Mouse (Mus musculus) C2C12 (cell line): ENCODE results near the gene Rsl24d1. TPM values are rescaled to one million over a fixed set of nuclear protein-coding genes. Genes with fewer than 3 reads are reported as not detected.
"Not testable (repeated sequence)": the region's sequence is repeated elsewhere in the genome, so short reads cannot be mapped to it uniquely, and the experiment has no call there.

Experiments used
- H3K27me3 ChIP-seq: one replicate; pipeline ENCODE4 v1.6.1; 2011; ENCODE audit not compliant: control insufficient read depth, insufficient read depth, insufficient read length
- H3K36me3 ChIP-seq: one replicate; pipeline ENCODE4 v1.6.1; 2011; ENCODE audit not compliant: control insufficient read depth, insufficient read depth
- H3K4me3 ChIP-seq: one replicate; pipeline ENCODE4 v1.5.1; 2011; ENCODE audit warnings: mild to moderate bottlenecking, control low read depth; ENCODE audit not compliant: poor library complexity, insufficient read depth, severe bottlenecking
- H3K79me2 ChIP-seq: one replicate; pipeline ENCODE4 v1.6.1; 2011; ENCODE audit not compliant: control insufficient read depth, insufficient read depth
- H3K79me3 ChIP-seq: one replicate; pipeline ENCODE4 v1.6.1; 2011; ENCODE audit warnings: low read depth, control low read depth
- H3ac ChIP-seq: one replicate; pipeline ENCODE3; 2011; ENCODE audit warnings: low read depth; ENCODE audit not compliant: control insufficient read depth, insufficient read length
- CEBPB ChIP-seq: IDR thresholded peaks from one replicate; pipeline ENCODE4 v1.6.1; 2011; ENCODE audit warnings: low read depth, mild to moderate bottlenecking, control low read depth, moderate library complexity
- CTCF ChIP-seq: IDR thresholded peaks from one replicate; pipeline ENCODE4 v1.5.1; 2011; ENCODE audit not compliant: control insufficient read depth, insufficient read depth, insufficient read length
- FOSL1 ChIP-seq: IDR thresholded peaks from one replicate; pipeline ENCODE4 v1.8.0; 2011; ENCODE audit warnings: mild to moderate bottlenecking, low read length; ENCODE audit not compliant: poor library complexity, insufficient read depth, severe bottlenecking
- MAX ChIP-seq: IDR thresholded peaks from one replicate; pipeline ENCODE4 v1.6.1; 2011; ENCODE audit warnings: mild to moderate bottlenecking, control low read depth
- MYOD1 ChIP-seq: IDR thresholded peaks from one replicate; pipeline ENCODE4 v1.6.1; 2011; ENCODE audit warnings: low read depth; ENCODE audit not compliant: control insufficient read depth, insufficient read length
- MYOG ChIP-seq: IDR thresholded peaks from one replicate; pipeline ENCODE4 v1.6.1; 2011; ENCODE audit not compliant: control insufficient read depth, insufficient read length; ENCODE audit errors: extremely low read depth
- USF1 ChIP-seq: IDR thresholded peaks from one replicate; pipeline ENCODE4 v1.6.1; 2011; ENCODE audit warnings: low read depth, mild to moderate bottlenecking, control low read depth, moderate library complexity
- polyA plus RNA-seq: library from polyadenylated mRNA; unstranded; fragments of >200 nt; fragmentation: generic; extraction: Trizol; gene quantifications from one replicate; pipeline ENCODE4 v1.2.1, GENCODE M21; 2012; ENCODE audit warnings: missing spikeins

Gene Rsl24d1
- polyA plus RNA-seq, 1 experiment, result 62.5 TPM

DNA sequence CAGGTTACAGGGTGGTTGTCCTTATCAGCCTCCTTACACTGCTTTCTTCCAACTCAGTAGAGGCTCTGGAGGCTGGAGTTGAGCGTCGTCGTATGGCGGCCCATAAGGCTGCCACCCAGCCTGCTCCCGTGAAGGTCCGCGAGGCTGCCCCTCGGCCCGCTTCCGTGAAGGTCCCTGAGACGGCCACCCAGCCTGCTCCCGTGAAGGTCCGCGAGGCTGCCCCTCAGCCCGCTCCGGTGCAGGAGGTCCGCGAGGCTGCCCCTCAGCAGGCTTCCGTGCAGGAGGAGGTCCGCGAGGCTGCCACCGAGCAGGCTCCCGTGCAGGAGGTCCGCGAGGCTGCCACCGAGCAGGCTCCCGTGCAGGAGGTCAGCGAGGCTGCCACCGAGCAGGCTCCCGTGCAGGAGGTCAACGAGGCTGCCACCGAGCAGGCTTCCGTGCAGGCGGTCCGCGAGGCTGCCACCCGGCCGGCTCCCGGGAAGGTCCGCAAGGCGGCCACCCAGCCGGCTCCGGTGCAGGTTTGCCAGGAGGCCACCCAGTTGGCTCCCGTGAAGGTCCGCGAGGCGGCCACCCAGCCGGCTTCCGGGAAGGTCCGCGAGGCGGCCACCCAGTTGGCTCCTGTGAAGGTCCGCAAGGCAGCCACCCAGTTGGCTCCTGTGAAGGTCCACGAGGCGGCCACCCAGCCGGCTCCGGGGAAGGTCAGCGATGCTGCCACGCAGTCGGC, 9.9 kb upstream of the Rsl24d1 start:
- Histone ChIP-seq H3K4me3 (no peak overlapping the region), H3ac (no peak overlapping the region), H3K79me3 (no peaks in the 10 kb centered on the region), H3K36me3 (no peaks in the 10 kb centered on the region), H3K79me2 (no peaks in the 10 kb centered on the region), H3K27me3 (peaks cover 36% of the 10 kb centered on the region)
- no peak for TF ChIP-seq CTCF
- no peak for TF ChIP-seq USF1
- no peak for TF ChIP-seq MYOG
- no peak for TF ChIP-seq MAX
- TF ChIP-seq FOSL1, result no peak
- TF ChIP-seq MYOD1, result no peak
- no peak for TF ChIP-seq CEBPB

- Histone ChIP-seq H3K79me2 (no peaks in the 10 kb centered on the region), H3ac (no peak overlapping the region), H3K79me3 (no peaks in the 10 kb centered on the region), H3K4me3 (no peak overlapping the region), H3K27me3 (peaks cover 39% of the 10 kb centered on the region), H3K36me3 (no peaks in the 10 kb centered on the region)
- TF ChIP-seq CEBPB, result no peak
- no peak for TF ChIP-seq USF1
- TF ChIP-seq FOSL1, result no peak
- TF ChIP-seq MYOG, result no peak
- no peak for TF ChIP-seq CTCF
- no peak for TF ChIP-seq MYOD1
Measured at GRCm38 (mm10) chr9:73103880-73104198, 9.4 kb upstream of the Rsl24d1 start.

DNA sequence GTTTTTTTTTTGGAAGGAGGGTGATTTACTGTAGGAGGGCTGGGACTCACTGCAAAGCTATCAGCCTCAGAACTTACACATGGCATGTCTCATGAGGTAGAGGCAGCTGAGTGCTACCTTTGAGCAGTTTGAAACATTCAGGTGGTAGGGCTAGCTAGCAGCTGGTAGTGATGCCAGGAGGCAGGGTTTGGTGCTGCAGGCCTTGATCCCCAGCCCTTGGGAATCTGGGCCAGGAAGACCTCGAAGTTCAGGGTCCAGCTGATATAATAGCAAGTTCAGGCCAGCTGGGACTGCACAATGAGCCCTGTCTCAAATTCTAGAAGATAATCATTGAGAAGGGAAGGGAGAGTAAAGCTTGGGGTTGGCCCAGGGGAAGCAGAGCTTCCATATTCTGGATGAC, 8.1 kb upstream of the Rsl24d1 start:
- no peak overlapping the region for H3ac ChIP-seq
- no peak overlapping the region for H3K4me3 ChIP-seq
- no peaks in the 10 kb centered on the region for H3K79me2 ChIP-seq
- H3K27me3 ChIP-seq, result peaks cover 48% of the 10 kb centered on the region
- no peaks in the 10 kb centered on the region for H3K79me3 ChIP-seq
- H3K36me3 ChIP-seq, result no peaks in the 10 kb centered on the region
- TF ChIP-seq MYOG (no peak), CEBPB (no peak)

DNA sequence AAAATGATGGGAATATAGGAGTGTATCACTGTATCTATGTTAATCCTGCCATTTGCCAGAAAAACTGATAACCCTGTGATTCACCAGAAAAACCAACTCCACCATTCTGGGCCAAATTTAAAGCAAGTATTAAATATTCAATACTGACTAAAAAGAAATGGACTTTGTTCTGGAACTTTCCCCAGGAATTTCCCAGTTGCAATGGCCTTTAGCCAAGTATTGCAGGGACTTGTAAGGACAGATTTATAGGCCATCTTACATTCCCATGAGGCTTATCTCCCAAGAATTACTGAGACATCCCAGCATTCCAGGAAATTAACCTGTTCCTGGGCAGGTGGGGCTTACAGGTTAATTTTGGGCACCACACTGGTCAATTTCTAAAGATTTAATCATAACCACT, 7.5 kb upstream of the Rsl24d1 start:
- no peaks in the 10 kb centered on the region for H3K79me3 ChIP-seq
- no peaks in the 10 kb centered on the region for H3K79me2 ChIP-seq
- TF ChIP-seq USF1, result no peak
- no peak for TF ChIP-seq FOSL1
- no peak overlapping the region for H3K4me3 ChIP-seq
- H3K27me3 ChIP-seq, result peaks cover 53% of the 10 kb centered on the region
- no peak overlapping the region for H3ac ChIP-seq
- no peaks in the 10 kb centered on the region for H3K36me3 ChIP-seq

- H3K36me3 ChIP-seq, result peaks cover 36% of the 10 kb centered on the region
- not testable (repeated sequence) for H3K4me3 ChIP-seq, H3K27me3 ChIP-seq, H3ac ChIP-seq
- H3K79me2 ChIP-seq, result peaks cover 34% of the 10 kb centered on the region
- peaks cover 23% of the 10 kb centered on the region for H3K79me3 ChIP-seq
Measured at GRCm38 (mm10) chr9:73116704-73117103, 3.5 kb downstream of the Rsl24d1 start.

DNA sequence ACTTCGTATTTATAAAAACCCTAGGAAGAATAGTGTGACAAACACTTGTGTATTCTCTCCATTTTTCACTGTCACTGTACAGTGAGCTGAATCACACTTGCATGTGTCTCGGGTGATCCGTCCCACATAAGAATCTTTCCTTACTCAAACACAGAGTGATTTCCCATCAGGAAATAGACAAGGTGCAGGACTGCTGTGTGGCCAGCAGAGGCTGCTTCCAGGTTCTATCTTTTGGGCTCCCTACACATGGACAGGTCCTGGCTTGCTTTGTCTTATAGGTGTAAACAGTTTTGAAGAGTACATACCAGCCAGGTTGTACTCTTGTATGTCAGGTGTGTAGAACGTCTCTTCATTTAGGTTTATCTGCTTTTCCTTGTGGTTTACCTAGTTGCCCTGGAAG, 4.8 kb downstream of the Rsl24d1 start:
- peaks cover 40% of the 10 kb centered on the region for H3K36me3 ChIP-seq
- no peak overlapping the region for H3ac ChIP-seq
- H3K79me2 ChIP-seq, result peaks cover 28% of the 10 kb centered on the region
- H3K4me3 ChIP-seq, result no peak overlapping the region
- no peaks in the 10 kb centered on the region for H3K27me3 ChIP-seq
- peaks cover 23% of the 10 kb centered on the region for H3K79me3 ChIP-seq
- TF ChIP-seq CTCF, result no peak

- TF ChIP-seq CEBPB (no peak), MAX (no peak), CTCF (no peak), MYOD1 (no peak), MYOG (no peak), FOSL1 (no peak)
- Histone ChIP-seq H3K4me3 (no peak overlapping the region), H3K79me2 (no peaks in the 10 kb centered on the region), H3K79me3 (peaks cover 2% of the 10 kb centered on the region), H3K27me3 (no peaks in the 10 kb centered on the region), H3ac (no peak overlapping the region), H3K36me3 (peaks cover 57% of the 10 kb centered on the region)
Measured at GRCm38 (mm10) chr9:73121735-73122134, 8.5 kb downstream of the Rsl24d1 start.
